ENCODE assay signal across 8 mouse cellular contexts in genomic region chr11:98681786-98682745, GRCm38 (mm10). TPM values are rescaled to one million over a fixed set of nuclear protein-coding genes. Genes with fewer than 3 reads are reported as not detected.
DNase-seq lines count a peak whose midpoint lies in the region; ATAC-seq and TF ChIP-seq lines count a peak whose summit lies in the region.

Psmd3 (plus strand) TSS chr11:98682554.

- peak; percentile 92 for ATAC-seq in G1E (ENCODE audit: extremely low read depth, insufficient number of reproducible peaks, low FRiP score, poor library complexity, severe bottlenecking)
- ATAC-seq in forebrain, embryonic 16.5 days = peak; percentile 96
- ATAC-seq in lung, embryonic 14.5 days (ENCODE audit: insufficient read depth) = peak; percentile 96

- intact Hi-C loops in heart, postnatal 36 days (cut with DNase I) = no loop called here

- 5% methylated on average over 45 of the region's 45 CpGs for WGBS in forebrain, embryonic 16.5 days
- WGBS in lung, embryonic 14.5 days = 3% methylated on average over 45 of the region's 45 CpGs
- WGBS in olfactory bulb, adult 2 months = 2% methylated on average over 45 of the region's 45 CpGs
- 3% methylated on average over 45 of the region's 45 CpGs for WGBS in thymus, adult 2 months

- peaks cover 59% of the 10 kb centered on the region for H3K4me1 ChIP-seq in G1E (ENCODE audit: insufficient read depth, low read depth, low read length)
- peaks cover 15% of the 10 kb centered on the region for H3K4me1 ChIP-seq in forebrain, embryonic 16.5 days (replicated peaks; ENCODE audit: control insufficient read depth, insufficient read depth, low read length)
- 0 out of 2 replicates have a peak, but pooled peaks cover 3% of the 10 kb centered on the region for H3K4me1 ChIP-seq in lung, embryonic 14.5 days (ENCODE audit: insufficient read depth)
- H3K4me1 ChIP-seq in olfactory bulb, adult 2 months (ENCODE audit: control insufficient read depth, insufficient read depth, low read length) = peaks cover 2% of the 10 kb centered on the region; the same call in 1 of the 2 replicates
- peaks cover 2% of the 10 kb centered on the region; the same call in 1 of the 2 replicates for H3K4me1 ChIP-seq in thymus, adult 2 months (replicated peaks; ENCODE audit: control insufficient read depth, insufficient read depth, low read length)

- H3K4me3 ChIP-seq in G1E (ENCODE audit: low read depth, low read length) = peak within 1 kb of the TSS; percentile 96
- peak within 1 kb of the TSS; percentile 100 for H3K4me3 ChIP-seq in forebrain, embryonic 16.5 days (replicated peaks; ENCODE audit: low read length)
- peak within 1 kb of the TSS; percentile 99 for H3K4me3 ChIP-seq in layer of hippocampus, adult 2 months
- peak within 1 kb of the TSS; percentile 97 for H3K4me3 ChIP-seq in lung, embryonic 14.5 days (ENCODE audit: low read depth, low read length)
- peak within 1 kb of the TSS; percentile 98 for H3K4me3 ChIP-seq in olfactory bulb, adult 2 months (ENCODE audit: insufficient read depth, low read depth, low read length)
- peak within 1 kb of the TSS; percentile 71 for H3K4me3 ChIP-seq in thymus, adult 2 months (ENCODE audit: control insufficient read depth, insufficient read depth, low read length)

- DNase-seq in G1E (ENCODE audit: low spot score) = peak; percentile 95
- peak; percentile 94 to 99 for DNase-seq in cerebellum, adult 18-20 months
- peak; percentile 99 for DNase-seq in heart, postnatal 36 days
- DNase-seq in layer of hippocampus, adult 2 months (ENCODE audit: low spot score in 2 of 2) = peak; percentile 96 to 97
- DNase-seq in lung, embryonic 14.5 days = peak; percentile 99
- peak; percentile 98 for DNase-seq in thymus, adult 2 months

- H3K27me3 ChIP-seq in G1E (ENCODE audit: insufficient read depth, low read length) = peaks cover 7% of the 10 kb centered on the region
- H3K27me3 ChIP-seq in forebrain, embryonic 16.5 days (replicated peaks; ENCODE audit: control insufficient read depth, insufficient read depth, low read length) = no peaks in the 10 kb centered on the region
- H3K27me3 ChIP-seq in lung, embryonic 14.5 days (ENCODE audit: insufficient read depth, low read length) = no peaks in the 10 kb centered on the region
- H3K27me3 ChIP-seq in thymus, adult 2 months (ENCODE audit: control insufficient read depth, insufficient read depth, low read length) = no peaks in the 10 kb centered on the region

- TF ChIP-seq POLR2A in olfactory bulb, adult 2 months (IDR thresholded peaks at IDR 0.05; ENCODE audit: insufficient read depth, low read depth, low read length) = peak; percentile 82
- TF ChIP-seq POLR2A in thymus, adult 2 months (IDR thresholded peaks at IDR 0.05; ENCODE audit: control insufficient read depth, extremely low read depth, insufficient read depth, low read length, poor library complexity) = peak; percentile 87

- H3K36me3 ChIP-seq in G1E (replicated peaks) = peaks cover 30% of the 10 kb centered on the region
- peaks cover 12% of the 10 kb centered on the region for H3K36me3 ChIP-seq in forebrain, embryonic 16.5 days (ENCODE audit: control insufficient read depth, insufficient read depth)
- peaks cover 21% of the 10 kb centered on the region for H3K36me3 ChIP-seq in lung, embryonic 14.5 days (ENCODE audit: insufficient read depth)
- peaks cover 17% of the 10 kb centered on the region for H3K36me3 ChIP-seq in thymus, adult 2 months (ENCODE audit: control insufficient read depth, insufficient read depth, low read length)

- peak within 1 kb of the TSS; percentile 95 for H3K4me2 ChIP-seq in forebrain, embryonic 16.5 days (ENCODE audit: low read length)
- H3K4me2 ChIP-seq in lung, embryonic 14.5 days = peak within 1 kb of the TSS; percentile 64

- peak within 1 kb of the TSS; percentile 99 for H3K9ac ChIP-seq in forebrain, embryonic 16.5 days (replicated peaks; ENCODE audit: low read depth, low read length)
- H3K9ac ChIP-seq in lung, embryonic 14.5 days = peak within 1 kb of the TSS; percentile 98

- peak within 1 kb of the TSS; percentile 58 for H3K27ac ChIP-seq in forebrain, embryonic 16.5 days (ENCODE audit: low read length)
- H3K27ac ChIP-seq in layer of hippocampus, adult 2 months = peak within 1 kb of the TSS; percentile 96
- H3K27ac ChIP-seq in lung, embryonic 14.5 days (ENCODE audit: low read depth) = peak within 1 kb of the TSS; percentile 34
- H3K27ac ChIP-seq in olfactory bulb, adult 2 months (ENCODE audit: insufficient read depth, low read depth, low read length) = peak within 1 kb of the TSS; percentile 47
- H3K27ac ChIP-seq in thymus, adult 2 months (ENCODE audit: control insufficient read depth, insufficient read depth, low read length) = no peak within 1 kb of the TSS

- no peaks in the 10 kb centered on the region for H3K9me3 ChIP-seq in G1E (replicated peaks)
- no peaks in the 10 kb centered on the region for H3K9me3 ChIP-seq in forebrain, embryonic 16.5 days (ENCODE audit: control insufficient read depth, low read length)
- no peaks in the 10 kb centered on the region for H3K9me3 ChIP-seq in lung, embryonic 14.5 days (ENCODE audit: low read depth, low read length)

- TF ChIP-seq CTCF in G1E (IDR thresholded peaks at IDR 0.05; ENCODE audit: low read depth, low read length) = no peak
- peak; percentile 56 for TF ChIP-seq CTCF in layer of hippocampus, adult 2 months (conservative IDR thresholded peaks at IDR 0.05)
- peak; percentile 54 for TF ChIP-seq CTCF in lung, embryonic 14.5 days (IDR thresholded peaks at IDR 0.05; ENCODE audit: low read depth)
- TF ChIP-seq CTCF in olfactory bulb, adult 2 months (IDR thresholded peaks at IDR 0.05; ENCODE audit: insufficient read depth, low read depth, low read length) = no peak
- TF ChIP-seq CTCF in thymus, adult 2 months (IDR thresholded peaks at IDR 0.05; ENCODE audit: borderline replicate concordance, control insufficient read depth, extremely low read depth, insufficient read depth, low read length, poor library complexity) = no peak; the same call in 1 of the 2 replicates

RNA-seq across cellular contexts. Expression of gene Psmd3, which starts in this region (rescaled TPM):
- total RNA-seq in G1E (2014; fragmentation: Nextera tagmentation) = 69.2 and 71.4 TPM in 2 replicates
- total RNA-seq in G1E (2017) = 75.6 and 76.1 TPM in 2 replicates
- 204 and 206 TPM in 2 replicates for polyA plus RNA-seq in G1E (2012)
- 197 and 201 TPM in 2 replicates for polyA plus RNA-seq in forebrain, embryonic 16.5 days (2015; fragmentation: Nextera tagmentation; extraction: Ambion mirVana)
- total RNA-seq in heart, postnatal 36 days (2021) = 100 to 1,000 TPM; 102 to 104 TPM
- 100 to 1,000 TPM; 123 to 125 TPM for total RNA-seq in layer of hippocampus, adult 2 months (2021)
- polyA plus RNA-seq in lung, embryonic 14.5 days (2014; fragmentation: Nextera tagmentation; extraction: Ambion mirVana) = 152 and 169 TPM in 2 replicates
- polyA plus RNA-seq in olfactory bulb, adult 2 months (2012; ENCODE audit: insufficient read depth, insufficient read length, low replicate concordance, missing spikeins) = not detected in 2 replicates
- polyA plus RNA-seq in thymus, adult 2 months (2012; rRNA removed) = 293 and 303 TPM in 2 replicates

Comparison
In these comparisons a context has a peak if more than half of its experiments do, and no peak if none do; other contexts are left out.
1. RNA of gene Psmd3 (polyA plus RNA-seq): 293 to 303 TPM in thymus, adult 2 months, 204 to 206 TPM in G1E, 197 to 201 TPM in forebrain, embryonic 16.5 days and 152 to 169 TPM in lung, embryonic 14.5 days; not detected in olfactory bulb, adult 2 months; every median in the first group is over 100 times any median in the second.
2. CTCF ChIP-seq: peak in layer of hippocampus, adult 2 months (single experiment) and lung, embryonic 14.5 days (single experiment); none in G1E (single experiment), olfactory bulb, adult 2 months (single experiment) and thymus, adult 2 months (single experiment).
3. Peak in every context shown above with its lines, with median percentiles within 50 percentile points of each other: ATAC-seq, DNase-seq and H3K4me3 ChIP-seq.